Mouse (Mus musculus): ENCODE measurements around the gene Srrt.
"Not testable (repeated sequence)": the region's sequence is repeated elsewhere in the genome, so short reads cannot be mapped to it uniquely, and the experiment has no call there.

The Srrt gene

DNA sequence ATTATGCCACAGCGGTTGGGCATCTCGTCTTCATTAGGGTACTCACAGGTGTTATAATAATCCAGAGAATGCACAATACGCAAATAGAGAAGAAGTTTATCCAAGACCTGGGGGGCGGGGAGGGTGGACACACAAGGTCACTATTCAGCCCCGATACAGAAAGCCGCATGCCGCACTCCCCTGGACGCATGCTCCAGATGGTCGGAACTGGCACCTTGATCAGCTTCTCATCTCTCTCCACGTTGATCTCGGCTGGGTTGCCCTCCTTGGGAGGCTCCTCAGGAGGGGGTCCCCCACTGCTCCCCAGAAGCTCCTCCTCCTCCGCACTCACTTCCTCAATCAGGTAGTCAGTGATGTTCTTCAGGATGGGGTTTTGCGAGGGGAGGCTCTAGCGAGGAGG, 10.3 kb downstream of the Srrt start:
- DNase-seq (ENCODE audit: low spot score in 2 of 2): no peak

DNA sequence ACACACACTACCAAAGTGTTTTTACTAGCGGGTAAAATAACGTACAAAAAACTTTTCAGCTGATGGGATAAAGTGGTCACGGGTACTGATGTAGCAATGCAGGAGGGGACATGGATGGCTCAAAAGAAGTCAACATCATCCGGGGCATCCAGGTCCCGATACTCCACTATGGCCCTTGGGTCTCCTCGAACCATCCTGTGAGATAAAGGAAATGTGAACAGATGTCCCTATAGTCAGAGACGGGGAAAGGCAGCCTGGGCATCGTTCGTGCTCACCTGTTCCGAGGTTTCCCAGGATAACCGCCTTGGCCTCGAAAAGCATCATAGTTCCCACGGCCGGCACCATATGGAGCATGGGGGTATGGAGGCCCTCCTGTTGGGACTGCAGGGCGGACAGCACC, 11.8 kb downstream of the Srrt start:
- DNase-seq (ENCODE audit: low spot score in 2 of 2): no peak

DNA sequence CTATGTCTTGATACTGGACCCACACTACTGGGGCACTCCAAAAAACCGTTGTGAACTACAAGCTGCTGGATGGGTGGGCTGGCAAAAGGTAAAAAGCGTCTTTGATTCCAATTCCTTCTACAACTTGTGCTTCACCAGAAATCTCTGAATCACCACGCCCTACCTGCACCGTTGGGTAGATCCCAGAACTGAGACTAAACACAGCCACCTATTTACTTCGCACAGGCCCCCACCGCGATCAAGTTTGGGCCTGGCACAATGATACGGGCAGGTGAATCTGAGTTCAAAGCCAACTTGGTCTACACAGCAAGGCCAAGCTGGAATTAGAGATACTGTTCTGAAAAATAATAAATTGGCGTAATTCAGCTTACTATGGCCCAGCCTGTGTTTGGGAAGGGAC, 12.2 kb downstream of the Srrt start:
- no peak for DNase-seq (ENCODE audit: low spot score in 2 of 2)

DNA sequence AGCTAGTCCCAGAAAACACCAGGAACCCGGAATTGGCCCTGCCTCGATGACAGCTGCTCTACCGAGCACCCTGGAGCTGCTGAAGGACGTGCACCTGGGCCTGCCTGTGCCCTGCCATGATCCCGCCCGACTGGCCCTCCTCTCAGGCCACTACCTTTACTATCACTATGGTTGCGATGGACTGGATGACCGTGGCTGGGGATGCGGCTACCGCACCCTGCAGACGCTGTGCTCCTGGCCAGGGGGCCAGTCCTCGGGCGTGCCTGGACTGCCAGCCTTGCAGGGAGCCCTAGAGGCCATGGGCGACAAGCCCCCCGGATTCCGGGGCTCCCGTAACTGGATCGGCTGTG, 12.8 kb downstream of the Srrt start:
- no peak for DNase-seq (ENCODE audit: low spot score in 2 of 2)

DNA sequence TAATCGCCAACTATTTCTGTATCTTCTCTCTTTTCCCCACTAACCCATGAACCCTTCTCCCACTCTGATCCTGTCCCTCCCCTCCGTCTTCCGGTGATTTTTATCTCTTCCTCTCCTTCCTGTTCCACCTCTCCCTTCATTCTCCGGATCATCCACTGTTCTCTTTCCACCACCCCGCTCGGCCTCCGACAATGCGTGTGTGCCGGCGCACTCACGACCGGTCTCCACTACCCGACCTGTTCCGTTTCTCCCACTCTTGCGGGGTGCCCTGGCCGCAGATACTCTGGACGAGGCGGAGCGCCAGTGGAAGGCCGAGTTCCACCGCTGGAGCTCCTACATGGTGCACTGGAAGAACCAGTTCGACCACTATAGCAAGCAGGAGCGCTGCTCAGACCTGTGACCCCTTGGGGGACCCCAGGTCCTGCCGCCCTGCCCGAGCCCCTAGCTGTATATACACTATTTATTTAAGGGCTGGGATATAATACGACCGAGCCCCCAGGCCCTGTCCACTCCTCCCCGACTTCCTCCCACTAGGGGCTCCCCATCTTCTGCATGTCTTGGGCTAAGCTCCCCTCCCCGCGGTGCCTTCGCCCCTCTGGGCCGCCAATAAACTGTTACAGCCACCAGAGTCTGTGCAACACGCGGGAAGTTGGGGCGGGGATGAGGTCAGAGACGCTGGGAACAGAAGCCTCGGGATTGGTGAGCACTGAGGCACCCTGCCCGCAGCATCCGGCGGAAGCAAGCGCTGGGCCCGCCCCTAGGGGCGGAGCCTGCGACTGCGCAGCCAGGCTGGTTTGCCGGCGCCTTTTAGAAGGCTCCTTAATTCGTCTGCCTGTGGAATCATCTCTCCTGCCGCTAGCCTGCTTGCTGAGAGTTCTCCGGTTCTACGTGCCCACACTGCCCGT, 13.4 kb downstream of the Srrt start, which contains the start of gene Ufsp1:
Gene Ufsp1 (plus strand): TSS at position 791 of the 905 bp plus-strand sequence.
- DNase-seq (ENCODE audit: low spot score in 2 of 2): peak; percentile 95 to 96

DNA sequence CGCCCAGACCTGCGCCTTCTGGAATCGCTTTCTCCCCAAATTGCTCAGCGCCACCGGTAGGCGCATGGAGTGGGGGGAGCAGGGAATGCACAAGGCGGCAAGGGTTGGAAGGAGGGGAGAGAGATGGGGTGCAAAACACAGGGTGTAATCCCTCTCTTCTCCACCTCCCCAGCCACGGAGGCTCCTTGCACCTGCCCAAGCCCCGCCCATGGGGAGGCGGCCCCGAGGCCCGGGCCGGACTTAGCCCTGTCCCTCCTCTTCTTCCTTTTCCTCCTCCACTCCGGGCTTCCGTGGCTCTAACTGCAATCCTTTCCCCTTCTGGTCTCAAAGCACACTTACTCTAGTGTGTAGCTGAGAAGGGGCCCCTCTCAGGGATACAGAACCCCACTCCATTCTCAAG, 14.2 kb downstream of the Srrt start:
- peak in 1 of 2 experiments; percentile 78 for DNase-seq (ENCODE audit: low spot score in 2 of 2)

DNA sequence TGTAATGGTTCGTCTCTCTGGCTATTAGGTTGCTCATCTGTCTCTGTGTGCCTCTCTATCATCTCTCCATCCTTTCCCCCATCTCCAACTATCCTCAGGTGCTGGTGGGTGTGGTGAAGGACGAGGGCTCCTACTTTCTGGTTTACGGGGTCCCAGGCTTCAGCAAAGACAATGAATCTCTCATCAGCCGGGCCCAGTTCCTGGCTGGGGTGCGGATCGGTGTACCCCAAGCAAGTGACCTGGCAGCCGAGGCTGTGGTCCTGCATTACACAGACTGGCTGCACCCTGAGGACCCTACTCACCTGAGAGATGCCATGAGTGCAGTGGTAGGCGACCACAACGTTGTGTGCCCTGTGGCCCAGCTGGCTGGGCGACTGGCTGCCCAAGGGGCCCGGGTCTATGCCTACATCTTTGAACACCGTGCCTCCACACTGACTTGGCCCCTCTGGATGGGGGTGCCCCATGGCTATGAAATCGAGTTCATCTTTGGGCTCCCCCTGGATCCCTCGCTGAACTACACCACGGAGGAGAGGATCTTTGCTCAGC, 16.0 kb downstream of the Srrt start:
- no peak for DNase-seq (ENCODE audit: low spot score in 2 of 2)

DNA sequence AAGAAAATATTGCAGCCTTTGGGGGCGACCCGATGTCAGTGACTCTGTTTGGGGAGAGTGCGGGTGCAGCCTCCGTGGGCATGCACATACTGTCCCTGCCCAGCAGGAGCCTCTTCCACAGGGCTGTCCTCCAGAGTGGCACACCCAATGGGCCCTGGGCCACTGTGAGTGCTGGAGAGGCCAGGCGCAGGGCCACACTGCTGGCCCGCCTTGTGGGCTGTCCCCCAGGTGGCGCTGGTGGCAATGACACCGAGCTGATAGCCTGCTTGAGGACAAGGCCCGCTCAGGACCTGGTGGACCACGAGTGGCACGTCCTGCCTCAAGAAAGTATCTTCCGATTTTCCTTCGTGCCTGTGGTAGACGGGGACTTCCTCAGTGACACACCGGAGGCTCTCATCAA, 16.8 kb downstream of the Srrt start:
- DNase-seq (ENCODE audit: low spot score in 2 of 2): no peak

DNA sequence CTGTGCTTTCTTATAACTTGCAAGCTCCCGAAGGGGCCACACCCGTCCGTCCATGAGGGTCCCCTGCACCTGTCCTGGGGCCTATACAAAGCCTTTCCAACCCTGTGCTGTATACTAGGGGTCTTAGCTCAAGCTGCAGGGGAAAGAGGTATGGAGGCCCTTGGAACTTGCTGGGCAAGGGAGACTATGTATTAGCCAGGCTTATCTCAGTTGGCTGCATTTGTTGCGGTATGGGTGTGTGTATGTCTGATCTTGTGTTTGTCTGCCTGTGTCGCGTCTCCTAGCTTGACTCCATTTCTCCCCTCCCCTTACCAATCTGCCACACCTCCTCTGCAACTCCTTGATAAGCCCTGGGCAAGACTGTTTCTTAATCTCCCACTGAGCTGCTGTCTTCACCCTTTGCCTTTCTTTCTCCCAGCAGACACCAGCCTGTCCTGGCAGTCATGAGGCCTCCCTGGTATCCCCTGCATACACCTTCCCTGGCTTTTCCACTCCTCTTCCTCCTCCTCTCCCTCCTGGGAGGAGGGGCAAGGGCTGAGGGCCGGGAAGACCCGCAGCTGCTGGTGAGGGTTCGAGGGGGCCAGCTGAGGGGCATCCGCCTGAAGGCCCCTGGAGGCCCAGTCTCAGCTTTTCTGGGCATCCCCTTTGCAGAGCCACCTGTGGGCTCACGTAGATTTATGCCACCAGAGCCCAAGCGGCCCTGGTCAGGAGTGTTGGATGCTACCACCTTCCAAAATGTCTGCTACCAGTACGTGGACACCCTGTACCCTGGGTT, 17.7 kb downstream of the Srrt start:
- DNase-seq (ENCODE audit: low spot score in 2 of 2): no peak

DNA sequence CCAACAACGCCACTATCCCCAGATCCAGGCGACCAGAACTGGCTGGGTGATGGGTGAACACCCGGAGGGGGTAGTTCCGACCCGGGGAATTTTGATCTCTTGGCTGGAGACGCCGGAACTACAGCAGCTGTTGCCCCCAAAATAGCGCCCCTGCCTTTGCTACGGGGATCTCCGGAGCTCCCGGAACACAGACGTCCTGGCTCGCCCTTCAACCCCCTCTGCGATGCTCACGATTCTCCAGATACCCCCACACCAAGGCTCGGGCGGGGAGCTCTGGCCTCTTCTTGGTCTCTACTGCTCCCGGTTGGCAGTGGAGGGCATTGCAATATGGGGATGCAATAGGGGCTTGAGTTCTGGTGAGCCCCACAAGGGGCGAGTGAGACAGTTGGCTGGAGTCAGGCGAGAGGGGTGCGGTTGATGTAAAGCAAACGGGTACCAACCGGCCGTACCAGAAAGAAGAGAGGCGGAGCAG, 18.4 kb downstream of the Srrt start:
- DNase-seq (ENCODE audit: low spot score in 2 of 2): peak in 1 of 2 experiments; percentile 67

DNA sequence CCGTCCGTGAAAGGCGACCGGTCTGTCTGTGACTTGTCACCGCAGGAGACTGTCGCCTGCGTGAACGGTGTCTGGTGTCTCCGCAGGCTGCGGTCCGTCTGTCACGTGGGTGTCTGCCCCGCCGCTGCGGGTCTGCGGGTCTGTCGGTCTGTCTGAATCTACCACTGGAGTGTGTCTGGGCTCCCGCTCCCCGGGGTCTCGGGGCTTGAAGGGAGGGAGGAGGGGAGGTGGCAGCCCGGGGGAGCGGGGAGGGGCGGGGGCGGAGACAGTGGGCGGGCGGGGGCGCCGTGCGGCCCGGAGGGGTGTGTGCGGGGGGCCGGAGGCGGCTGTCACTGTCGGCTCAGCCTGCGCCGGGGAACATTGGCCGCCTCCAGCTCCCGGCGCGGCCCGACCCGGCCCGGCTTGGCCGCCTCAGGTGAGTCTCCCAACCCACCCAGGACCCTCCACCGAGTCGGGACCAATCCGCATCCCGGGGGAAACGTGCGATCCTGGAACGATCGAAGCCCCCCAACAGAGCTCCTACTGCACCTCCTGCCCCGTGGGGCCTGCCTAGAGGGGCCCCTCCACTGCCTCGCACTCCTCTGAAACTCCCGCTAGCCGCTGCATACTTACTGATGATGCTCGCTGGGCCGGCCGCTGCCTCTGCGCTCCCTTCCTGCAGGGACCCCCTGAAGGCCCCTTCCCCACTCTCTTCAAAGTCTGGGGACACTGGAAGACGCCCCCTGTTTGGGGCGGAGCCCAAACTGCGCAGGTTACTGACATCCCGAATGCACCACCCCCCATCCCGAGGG, 19.3 kb downstream of the Srrt start:
- DNase-seq (ENCODE audit: low spot score in 2 of 2): peak in 1 of 2 experiments; percentile 68

DNA sequence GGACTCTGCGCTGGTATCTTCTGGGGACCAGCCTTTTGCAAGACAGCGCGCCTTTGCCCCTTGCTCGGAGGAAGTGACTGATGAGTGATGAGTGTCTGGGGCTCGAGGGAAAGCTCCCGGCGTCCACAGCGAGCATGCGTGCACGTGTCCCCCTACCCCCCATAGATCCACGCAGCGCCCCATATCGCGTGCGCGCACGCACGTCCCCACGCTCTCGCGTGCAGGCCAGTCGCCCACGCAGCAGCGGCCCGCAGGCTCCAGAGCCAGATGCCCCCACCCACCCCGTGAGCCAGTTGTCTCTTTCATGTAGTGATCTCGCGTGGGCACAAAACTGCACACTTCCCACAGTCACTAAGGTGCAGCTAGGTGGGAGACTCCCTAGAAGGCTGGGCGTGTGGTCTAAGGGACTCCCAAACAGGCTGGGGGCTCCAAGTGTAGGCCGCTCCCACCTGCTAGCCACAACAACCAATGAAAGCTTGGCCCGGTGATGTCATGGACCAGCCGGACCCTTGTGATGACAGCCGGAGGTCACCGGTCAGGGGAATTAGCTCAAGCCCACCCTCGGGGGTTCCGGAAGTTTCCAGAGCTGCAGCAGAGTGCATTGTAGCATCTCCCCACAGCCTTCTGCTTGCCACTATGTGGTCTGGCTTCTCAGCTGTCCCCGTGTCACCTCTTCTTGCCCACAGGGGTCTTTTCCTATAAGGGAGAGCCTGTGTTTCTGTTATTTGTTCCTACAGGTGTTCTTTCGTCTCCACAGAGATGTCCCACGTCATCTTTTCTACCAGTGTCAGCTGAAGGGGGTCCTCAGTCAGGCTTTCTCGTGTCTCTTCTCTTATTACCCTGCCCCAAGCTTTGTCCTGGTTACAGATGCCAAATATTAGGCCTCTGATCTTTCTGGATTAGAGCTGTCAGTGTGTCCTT, 20.2 kb downstream of the Srrt start, which contains the start of gene Ache:
Gene Ache (plus strand): TSS at position 488 of the 921 bp plus-strand sequence.
- DNase-seq (ENCODE audit: low spot score in 2 of 2): peak in 1 of 2 experiments; percentile 77

DNA sequence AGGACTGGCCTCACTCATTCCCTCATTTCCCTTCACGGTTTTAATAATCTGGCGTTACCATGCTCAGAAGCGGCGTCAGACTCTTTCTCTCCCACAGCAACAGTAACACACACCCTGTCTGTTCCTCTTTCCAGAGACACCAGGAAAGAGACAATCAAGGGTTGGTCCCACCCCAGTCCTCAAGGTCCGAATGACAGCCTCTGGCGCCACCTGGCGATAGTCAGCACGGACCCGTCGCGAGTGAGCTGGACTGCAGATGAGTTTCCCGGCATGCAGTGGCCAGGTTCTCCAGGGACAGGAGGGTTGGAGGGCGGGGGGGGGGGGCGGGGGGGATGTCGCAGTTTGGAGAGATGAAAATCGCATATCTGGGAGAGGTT, 20.8 kb downstream of the Srrt start:
- DNase-seq (ENCODE audit: low spot score in 2 of 2): peak in 1 of 2 experiments; percentile 96

DNA sequence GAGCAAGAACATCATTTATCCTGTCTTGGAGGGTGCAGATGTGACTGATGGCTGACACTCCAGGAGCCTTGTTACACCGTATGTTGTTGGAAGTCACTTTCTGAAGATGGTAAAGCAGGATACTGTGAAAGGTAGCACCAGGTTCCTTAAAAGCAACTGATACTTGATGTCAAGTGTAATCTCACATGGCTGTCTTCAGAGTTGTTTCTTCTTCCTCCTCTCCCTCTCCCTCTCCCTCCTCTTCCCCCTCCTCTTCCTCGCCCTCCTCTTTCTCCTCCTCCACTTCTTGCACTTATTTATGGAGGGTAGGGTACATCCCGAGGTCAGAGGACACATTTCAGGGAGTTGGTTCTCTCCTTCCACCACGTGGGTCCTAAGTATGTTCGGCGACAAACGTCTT, 21.5 kb downstream of the Srrt start:
- DNase-seq (ENCODE audit: low spot score in 2 of 2): no peak

DNA sequence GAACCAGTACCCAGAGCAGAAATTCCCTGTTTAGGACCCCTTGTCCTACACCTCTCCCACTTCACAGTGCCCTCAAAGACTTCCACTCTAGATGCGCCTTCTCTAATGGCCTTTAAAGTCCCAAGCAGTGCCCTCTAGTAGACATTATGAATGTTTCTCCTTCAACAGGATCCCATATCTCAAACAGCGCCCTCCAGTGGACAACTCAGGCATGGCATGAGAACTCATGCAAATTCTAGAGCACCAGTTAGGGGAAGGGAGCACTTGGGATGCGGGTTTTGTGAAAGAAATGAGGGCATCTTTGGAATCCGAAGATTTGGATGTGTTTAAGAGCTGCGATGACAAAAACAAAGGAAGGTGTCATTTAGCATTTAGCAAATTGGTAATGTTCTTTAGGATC, 22.4 kb downstream of the Srrt start:
- no peak for DNase-seq (ENCODE audit: low spot score in 2 of 2)

DNA sequence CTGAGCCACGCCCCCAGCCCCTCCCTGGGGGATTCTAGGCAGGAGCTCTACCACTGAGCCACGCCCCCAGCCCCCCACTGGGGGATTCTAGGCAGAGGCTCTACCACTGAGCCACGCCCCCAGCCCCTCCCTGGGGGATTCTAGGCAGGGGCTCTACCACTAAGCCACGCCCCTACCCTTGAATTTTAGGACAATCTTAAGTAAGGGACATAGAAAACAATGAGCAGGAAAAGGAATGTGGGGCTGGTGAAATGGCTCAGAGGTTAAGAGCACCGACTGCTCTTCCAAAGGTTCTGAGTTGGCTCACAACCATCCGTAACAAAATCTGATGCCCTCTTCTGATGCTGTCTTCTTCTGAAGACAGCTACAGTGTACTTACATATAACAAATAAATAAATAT, 23.1 kb downstream of the Srrt start:
- not testable (repeated sequence) for DNase-seq (ENCODE audit: low spot score in 2 of 2)

DNA sequence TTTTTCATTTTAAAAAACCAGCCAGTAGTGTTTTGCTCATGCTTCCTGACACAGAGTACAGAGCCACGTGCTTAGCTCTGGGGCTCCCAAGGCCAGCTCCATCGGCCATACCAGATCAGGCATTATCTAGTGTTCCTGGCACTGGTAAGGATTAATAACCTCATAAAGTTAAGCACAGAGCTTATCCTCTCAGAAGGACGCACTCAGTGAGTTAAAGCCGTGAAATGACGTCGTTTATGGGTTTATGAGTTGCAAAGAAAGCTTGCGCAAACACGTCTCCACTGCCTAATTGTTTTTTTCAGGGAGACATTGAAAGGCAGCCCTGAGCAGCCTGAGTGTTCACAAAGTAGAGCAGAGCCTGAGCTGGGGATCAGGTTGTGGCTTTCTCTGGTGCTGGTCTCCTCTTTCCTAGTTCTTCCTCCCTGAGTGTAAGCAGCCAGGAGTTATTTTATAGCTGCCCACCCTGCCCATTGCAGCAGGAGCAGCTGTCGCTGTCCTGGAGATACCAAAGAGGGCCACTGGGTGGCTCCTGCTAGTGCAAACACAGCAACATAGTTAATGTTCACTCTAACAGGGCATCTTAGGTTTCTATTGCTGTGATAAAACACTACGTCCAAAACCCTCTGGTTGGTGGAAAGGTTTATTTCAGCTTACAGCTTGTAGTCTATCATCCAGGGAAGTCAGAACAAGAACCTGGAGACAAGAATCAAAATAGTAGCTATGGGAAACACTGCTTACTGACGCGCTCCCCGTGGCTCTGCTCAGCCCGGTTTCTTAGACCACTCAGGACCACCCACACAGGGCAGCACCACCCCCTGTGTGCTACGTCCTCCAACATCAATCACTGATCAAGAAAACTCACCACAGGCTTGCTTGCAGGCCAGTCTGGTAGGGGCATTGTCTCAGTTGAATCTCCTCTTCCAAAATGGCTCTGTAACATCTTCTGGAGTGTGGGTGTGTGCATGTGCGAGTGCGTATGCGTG, 29.8 kb downstream of the Srrt start:
- DNase-seq (ENCODE audit: low spot score in 2 of 2): no peak

DNA sequence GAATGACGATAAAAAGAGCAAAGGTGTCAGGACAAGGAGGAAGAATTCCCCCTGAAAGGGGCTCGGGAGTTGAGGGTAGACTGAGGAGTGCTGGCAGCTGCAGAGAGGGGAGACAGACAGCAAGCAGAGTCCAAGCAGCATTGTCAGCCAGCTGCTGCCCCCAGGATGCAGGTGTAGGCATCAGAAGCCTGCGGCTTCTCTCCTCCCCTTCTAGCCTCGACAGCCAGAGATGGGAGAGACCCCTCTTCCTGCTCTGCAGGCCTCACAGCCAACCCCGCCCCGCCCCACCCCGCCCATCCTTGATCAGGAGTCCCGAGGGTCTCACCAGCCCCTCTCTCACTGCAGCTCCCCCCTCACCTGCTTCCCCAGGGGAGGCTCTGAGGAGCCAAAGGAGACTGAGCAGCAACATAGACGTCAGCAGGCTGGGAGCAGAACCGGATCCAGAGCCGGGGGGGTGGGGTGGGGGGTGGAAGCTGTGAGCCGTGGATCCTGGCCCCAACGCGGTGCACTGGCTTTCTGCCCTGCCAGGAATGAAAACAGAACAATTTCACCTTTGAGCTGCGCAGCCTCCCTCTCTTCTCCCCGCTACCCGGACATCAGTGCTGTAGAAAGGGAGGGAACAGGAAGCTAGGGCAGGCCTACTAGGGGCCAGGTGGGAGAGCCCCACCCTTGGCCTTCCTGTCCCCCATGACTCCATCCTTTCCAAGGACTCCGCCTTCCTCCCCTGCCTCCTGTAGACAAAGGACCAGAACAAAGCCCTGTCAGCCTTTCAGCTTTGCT, 39.2 kb downstream of the Srrt start:
- no peak for DNase-seq (ENCODE audit: low spot score in 2 of 2)

DNA sequence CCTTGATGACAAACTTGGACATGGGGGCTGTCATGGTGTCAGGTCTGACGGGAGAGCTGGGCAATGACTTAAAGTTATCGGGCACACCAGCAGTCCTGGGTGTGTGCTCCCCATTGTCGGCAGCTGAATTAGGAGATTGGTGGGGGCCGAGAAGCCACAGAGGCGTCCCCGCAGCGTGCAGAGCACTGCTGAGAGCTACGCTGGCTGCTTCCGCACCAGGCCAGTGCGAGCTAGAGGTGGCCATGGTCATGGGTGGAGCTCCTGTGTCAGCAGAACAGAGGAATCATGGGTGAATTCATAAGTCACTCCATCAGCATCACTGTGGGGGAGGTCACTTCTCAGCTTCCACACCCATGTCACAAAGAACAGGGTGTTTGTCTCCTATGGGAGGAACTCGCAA, 42.7 kb downstream of the Srrt start:
- no peak for DNase-seq (ENCODE audit: low spot score in 2 of 2)

Measured in left cerebral cortex, adult 9 months (tissue).